Mouse (Mus musculus) lung, adult 2 months (tissue): ENCODE data around the gene Fxyd6.

Source experiments
- CTCF ChIP-seq: fragments of 200-500 bp; IDR thresholded peaks from 2 replicates; pipeline ENCODE4 v1.5.1; 2011; ENCODE audit warnings: mild to moderate bottlenecking, low read length, control low read depth; ENCODE audit not compliant: insufficient read depth
- POLR2A ChIP-seq: fragments of 200-500 bp; IDR thresholded peaks from 2 replicates; pipeline ENCODE4 v1.6.1; 2011; ENCODE audit warnings: low read depth, mild to moderate bottlenecking, control low read depth, low read length, borderline replicate concordance; ENCODE audit errors: extremely low read depth

DNA sequence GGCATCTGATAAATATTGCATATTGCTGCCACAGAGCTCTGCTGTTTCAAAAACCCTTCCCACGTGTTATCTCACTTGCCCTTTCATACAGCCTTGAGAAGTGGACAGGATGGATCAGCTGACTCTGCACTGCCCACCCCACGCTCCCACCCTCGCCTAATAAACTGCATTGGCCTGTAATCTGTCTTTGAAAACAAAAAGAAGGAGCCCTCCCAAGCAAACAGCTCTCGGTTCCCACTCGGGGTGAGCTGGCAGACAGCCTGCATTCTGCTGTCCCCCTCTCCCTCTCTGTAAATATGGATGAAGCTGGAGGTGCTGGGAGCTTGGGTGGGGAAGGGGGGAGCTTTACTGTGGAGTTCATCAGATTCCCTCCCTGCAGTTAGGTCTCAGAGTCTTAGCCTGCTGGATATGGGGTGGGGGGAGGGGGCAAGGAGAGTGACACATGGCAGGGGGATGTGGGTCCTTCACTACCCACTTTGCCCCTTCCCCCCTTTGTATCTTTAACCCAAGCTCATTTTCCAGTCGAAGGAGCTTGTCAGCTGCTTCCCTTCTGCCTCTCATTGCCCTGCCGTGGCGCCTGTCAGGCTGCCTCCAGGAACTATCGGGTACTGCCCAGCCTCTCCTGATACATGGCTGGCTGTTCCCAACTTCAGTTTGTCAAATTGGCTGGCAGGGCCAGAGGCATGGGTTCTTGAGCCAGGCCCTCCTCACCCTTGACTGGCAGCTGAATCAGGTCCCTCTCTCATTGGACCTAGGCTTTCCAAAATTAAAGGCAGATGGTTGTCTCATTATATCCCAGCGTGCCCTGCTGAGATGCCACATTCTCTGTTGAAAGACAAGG lies 10.6 kb downstream of the Fxyd6 start:
- TF ChIP-seq POLR2A: no peak
- TF ChIP-seq CTCF: no peak
